18 mouse cellular contexts compared by ENCODE assay signal in the genomic region with DNA sequence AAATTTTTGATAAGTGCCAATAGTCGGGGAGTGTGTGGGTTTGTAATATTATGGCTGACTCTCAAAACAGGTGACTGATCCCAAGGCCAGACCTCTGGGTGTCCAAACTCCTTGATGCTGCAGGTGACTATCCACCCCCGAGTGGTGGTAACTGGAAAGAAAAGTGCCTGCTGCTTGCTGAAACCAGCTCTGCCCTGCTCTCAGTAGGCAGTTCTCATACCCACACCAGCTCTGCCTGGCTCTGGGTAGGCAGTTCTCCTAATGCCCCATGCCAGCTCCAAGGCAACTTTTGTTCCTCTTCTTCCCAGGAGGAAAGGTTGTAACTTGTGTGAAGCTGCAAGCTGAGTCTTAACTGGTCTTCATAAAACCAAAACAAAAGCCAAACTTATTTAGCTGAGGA.
"Had no signal": no experiment of that assay in that cellular context is flagged by ENCODE, and none has a peak within 500 bp of the region (broad histone marks: within the 10 kb centered on the region; RNA-seq: fewer than 3 reads in every experiment).

No protein-coding gene starts in this region.

- H3K4me3 ChIP-seq: intestine, embryonic 15.5 days; limb, embryonic 12.5 days; limb, embryonic 15.5 days; midbrain, embryonic 12.5 days; stomach, embryonic 15.5 days had no signal

- H3K27me3 ChIP-seq: intestine, embryonic 15.5 days; limb, embryonic 12.5 days; limb, embryonic 15.5 days; midbrain, embryonic 12.5 days; stomach, embryonic 15.5 days had no signal

- H3K9ac ChIP-seq: intestine, embryonic 15.5 days; limb, embryonic 12.5 days; limb, embryonic 15.5 days; liver, embryonic 14.5 days; liver, postnatal 0 days; lung, embryonic 14.5 days; midbrain, embryonic 12.5 days; stomach, embryonic 15.5 days had no signal

- H3K36me3 ChIP-seq: intestine, embryonic 15.5 days; limb, embryonic 12.5 days; limb, embryonic 15.5 days; midbrain, embryonic 12.5 days; stomach, embryonic 15.5 days had no signal

- ATAC-seq: intestine, embryonic 15.5 days; liver, postnatal 0 days; lung, postnatal 0 days had no signal

- H3K27ac ChIP-seq: intestine, embryonic 15.5 days; limb, embryonic 12.5 days; limb, embryonic 15.5 days; liver, embryonic 14.5 days; macrophage; midbrain, embryonic 12.5 days; stomach, embryonic 15.5 days had no signal

- H3K4me1 ChIP-seq: intestine, embryonic 15.5 days had no signal

- DNase-seq: kidney, adult 18-20 months; kidney, postnatal 10 days; left cerebral cortex, postnatal 4 days; liver, postnatal 0 days; lung, embryonic 14.5 days; retina, postnatal 1 day; right cerebral cortex, postnatal 25 days; spleen, adult 18-20 months; thymus, postnatal 25 days had no signal

- H3K4me2 ChIP-seq: intestine, embryonic 15.5 days; limb, embryonic 12.5 days; limb, embryonic 15.5 days; liver, embryonic 11.5 days; lung, embryonic 14.5 days; midbrain, embryonic 12.5 days; stomach, embryonic 15.5 days had no signal

- H3K9me3 ChIP-seq: intestine, embryonic 15.5 days; limb, embryonic 12.5 days; limb, embryonic 15.5 days; midbrain, embryonic 12.5 days; stomach, embryonic 15.5 days had no signal
